Mouse (Mus musculus) kidney, postnatal 36 days (tissue): ENCODE results near the gene Prokr2.
"Not testable (repeated sequence)": the region's sequence is repeated elsewhere in the genome, so short reads cannot be mapped to it uniquely, and the experiment has no call there.

Source experiments
- DNase-seq, 2 experiments: peaks; one replicate each; pipeline ENCODE4 v3.0.0; 2021 to 2022; ENCODE audit warnings: mixed read lengths in 2 of 2

Prokr2 gene

GRCm38 (mm10) chr2:132340350-132340749 is 44.9 kb downstream of the Prokr2 start:
- DNase-seq = no peak

DNA sequence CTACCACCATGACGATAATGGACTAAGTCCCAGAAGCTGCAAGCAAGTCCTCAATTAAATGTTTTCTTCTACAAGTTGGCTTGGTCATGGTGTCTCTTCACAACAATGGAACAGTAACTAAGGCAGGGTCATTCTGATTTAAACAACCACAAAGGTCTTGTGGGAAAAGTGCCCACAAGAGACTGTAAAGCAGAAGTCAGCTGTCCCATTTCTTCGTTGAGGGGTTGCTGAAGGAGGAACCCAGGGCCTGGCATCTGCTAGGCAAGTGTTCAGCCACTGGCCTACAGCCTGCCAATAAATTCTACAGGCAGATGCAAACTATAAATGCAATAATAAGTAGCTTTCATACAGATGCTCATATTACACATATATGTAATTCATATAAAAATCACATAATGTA is 48.0 kb downstream of the Prokr2 start:
- no peak for DNase-seq

DNA sequence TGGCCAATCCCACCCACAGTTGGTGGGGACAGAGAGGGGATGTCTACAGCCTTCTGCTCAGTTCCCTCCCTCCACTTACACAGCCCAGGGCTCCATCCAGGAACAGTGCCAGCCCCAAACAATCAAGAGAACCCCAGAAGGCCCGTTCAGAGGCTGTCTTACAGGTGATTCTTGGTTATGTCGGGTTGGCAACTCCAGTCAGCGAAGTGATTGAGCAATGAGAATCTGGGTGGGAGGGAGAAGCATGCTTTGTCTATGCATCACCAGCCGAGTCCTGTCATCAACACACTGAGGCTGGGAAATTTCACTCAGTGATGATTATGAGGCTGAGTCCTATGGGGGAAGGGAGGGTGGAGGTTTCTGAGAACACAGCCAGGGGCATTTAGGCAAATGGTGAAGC is 61.7 kb downstream of the Prokr2 start:
- DNase-seq = no peak

GRCm38 (mm10) chr2:132320516-132320915 is 64.7 kb downstream of the Prokr2 start:
- DNase-seq = no peak

GRCm38 (mm10) chr2:132317178-132317577 is 68.1 kb downstream of the Prokr2 start:
- no peak for DNase-seq

DNA sequence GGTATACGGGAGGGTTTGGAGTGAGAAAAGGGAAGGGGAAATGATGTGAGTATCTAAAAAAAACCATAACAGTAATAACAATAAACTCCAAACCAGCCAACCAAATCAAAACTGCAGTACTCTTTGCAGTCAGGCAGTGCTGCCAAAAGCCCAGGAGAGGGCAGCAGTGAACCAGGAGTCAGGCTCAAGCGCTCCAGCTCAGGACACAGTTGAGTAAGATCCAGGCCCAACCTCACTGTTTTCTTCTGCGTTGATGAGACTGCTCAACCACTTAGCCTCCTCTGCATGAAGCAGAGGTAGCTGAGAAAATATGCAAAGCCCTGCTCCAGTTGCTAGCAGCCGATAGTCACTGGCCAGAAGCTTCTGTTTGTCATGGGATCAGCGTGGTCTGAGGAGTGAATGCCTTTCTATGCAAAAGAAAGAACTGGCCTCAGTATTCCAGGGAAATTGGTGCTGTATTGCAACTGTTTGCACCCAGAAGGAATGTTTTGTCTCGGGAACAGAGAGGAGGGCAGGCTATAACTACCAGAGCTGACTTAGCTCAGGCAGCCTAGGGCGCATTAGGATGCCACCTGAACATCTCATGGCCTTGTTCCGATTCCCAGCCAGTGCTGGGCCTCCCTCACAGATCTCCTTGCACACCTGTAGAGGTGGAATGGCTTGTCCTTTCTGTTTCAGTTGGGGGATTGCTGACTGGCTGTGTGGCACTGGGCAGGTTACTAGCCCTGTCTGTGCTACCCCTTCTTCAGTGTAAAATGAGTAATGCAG is 69.0 kb downstream of the Prokr2 start:
- DNase-seq = peak; percentile 64 to 80

DNA sequence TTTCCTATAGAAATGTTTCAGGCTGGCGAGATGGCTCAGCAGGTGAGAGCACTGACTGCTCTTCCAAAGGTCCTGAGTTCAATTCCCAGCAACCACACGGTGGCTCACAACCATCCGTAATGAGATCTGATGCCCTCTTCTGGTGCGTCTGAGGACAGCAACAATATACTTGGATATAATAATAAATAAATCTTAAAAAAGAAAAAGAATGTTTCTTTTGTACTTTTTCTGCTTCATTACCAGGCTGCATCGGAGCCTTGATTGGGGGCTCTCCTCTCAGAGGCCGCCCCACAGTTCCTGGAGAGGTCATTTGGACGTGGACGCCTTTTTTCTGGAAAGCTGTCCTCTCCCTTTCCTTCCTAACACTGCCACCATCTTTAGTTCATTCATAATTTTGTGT is 71.2 kb downstream of the Prokr2 start:
- DNase-seq = not testable (repeated sequence)

- DNase-seq = no peak
Observed at GRCm38 (mm10) chr2:132313568-132313967, 71.7 kb downstream of the Prokr2 start.

DNA sequence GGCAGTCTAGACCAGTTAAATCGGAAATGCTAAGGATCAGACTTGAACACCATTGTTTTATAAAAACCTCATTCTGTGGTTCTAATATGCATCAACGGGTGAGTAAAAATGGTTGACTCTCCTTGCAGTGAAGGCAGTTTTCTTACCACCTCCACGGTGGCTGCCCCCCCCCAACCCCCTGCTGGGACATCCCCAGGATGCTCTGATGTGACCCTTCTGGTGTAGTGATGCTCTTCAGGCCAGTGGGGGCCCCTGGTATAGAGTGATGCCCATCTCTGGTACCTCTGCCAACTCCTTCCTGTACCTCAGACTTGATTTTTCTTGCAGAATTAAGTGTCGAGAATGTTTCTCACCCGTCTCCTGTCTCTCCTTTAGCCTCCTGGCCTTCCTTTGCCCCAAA is 72.6 kb downstream of the Prokr2 start:
- no peak for DNase-seq

GRCm38 (mm10) chr2:132309398-132309930 is 75.8 kb downstream of the Prokr2 start:
- DNase-seq = no peak

GRCm38 (mm10) chr2:132308829-132309228 is 76.4 kb downstream of the Prokr2 start:
- DNase-seq = no peak

DNA sequence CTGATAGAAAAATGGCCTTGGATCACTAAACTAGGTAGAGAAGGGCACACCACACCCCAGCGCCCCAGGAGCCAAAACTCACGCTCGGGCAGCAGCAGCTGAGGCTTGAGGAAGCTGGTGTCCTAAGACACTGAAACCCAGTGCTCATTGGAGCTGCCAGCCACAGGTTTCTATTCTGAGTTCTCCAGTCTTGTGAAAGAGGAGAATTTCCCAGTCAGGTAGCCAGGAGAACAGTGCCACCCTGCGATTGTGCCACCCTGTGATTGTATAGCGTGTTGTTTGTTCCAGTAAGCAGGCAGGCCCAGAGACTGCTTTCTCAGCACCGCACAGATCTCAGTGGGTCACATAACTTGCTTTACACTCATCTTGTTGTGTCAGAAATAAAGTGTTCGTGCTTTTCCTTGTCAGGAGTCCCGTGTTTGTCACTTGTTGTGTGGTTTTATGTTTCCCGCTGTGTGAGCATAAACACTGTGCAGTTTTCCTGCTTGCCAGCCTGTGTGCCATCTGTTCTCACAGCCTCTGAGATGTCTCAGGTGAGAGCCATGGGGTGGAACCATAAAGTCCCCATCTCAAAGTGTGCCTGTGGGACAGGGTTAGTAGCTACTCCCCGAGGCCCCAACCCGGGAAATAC is 77.9 kb downstream of the Prokr2 start:
- DNase-seq = no peak

GRCm38 (mm10) chr2:132305988-132306387 is 79.3 kb downstream of the Prokr2 start:
- DNase-seq = no peak

- no peak for DNase-seq
Observed at GRCm38 (mm10) chr2:132305165-132305564, 80.1 kb downstream of the Prokr2 start.

- no peak for DNase-seq
Observed at GRCm38 (mm10) chr2:132301436-132301835, 83.8 kb downstream of the Prokr2 start.

- no peak for DNase-seq
Observed at GRCm38 (mm10) chr2:132298250-132298649, 87.0 kb downstream of the Prokr2 start.

DNA sequence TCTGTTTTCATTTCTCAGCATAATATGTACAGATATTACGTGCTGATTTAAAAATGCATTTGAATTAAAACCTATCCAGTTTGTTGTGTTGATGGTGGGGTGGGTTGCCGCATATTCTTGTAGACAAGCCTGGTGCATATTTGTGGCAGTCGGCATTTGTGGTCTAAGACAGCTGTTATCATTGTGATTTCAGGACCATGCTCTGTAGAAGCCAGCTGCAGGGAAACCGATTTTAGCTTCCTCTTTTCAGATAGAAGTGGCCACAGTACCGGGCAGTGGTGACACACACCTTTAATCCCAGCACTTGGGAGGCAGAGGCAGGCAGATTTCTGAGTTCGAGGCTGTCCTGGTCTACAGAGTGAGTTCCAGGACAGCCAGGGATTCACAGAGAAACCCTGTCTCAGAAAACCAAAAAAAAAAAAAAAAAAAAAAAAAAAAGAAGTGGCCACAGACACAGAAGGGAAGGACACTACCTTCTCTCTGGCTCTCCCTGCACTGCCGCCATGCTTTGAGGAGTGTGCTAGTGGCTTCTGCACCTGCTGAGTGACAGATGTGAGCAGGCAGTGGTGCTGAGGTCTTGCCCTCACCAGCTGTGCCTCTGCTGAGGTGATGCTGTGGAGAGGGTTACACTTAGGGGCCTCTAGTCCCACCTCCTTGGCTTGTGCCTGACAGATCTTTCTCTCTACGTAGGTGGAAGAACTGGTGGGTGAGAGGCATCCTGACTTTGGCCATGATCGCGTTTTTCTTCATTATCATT is 91.4 kb downstream of the Prokr2 start:
- no peak for DNase-seq

- DNase-seq = peak in 1 of 2 experiments; percentile 33
Observed at GRCm38 (mm10) chr2:132292083-132292482, 93.2 kb downstream of the Prokr2 start.

DNA sequence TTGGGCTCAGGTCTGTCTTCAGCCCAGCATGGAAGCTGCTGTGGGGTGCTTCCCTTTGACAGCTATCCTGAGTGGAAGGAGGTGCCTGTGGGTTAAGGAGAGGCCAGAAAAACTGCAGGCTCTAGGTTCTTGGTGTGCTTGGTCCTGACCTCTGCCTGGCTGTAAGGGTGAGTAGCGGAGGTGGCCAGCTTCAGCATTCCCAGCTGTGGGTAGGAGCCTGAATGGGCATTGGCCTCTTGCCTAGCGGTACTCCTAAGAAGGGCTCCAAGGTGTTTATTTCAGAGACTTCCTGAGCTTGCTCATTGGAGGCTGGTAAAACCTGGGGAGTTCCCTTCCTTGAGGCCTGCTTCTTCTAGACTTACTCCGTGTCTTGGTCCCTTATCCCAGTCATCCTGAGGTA is 94.0 kb downstream of the Prokr2 start:
- DNase-seq = peak; percentile 20 to 43

DNA sequence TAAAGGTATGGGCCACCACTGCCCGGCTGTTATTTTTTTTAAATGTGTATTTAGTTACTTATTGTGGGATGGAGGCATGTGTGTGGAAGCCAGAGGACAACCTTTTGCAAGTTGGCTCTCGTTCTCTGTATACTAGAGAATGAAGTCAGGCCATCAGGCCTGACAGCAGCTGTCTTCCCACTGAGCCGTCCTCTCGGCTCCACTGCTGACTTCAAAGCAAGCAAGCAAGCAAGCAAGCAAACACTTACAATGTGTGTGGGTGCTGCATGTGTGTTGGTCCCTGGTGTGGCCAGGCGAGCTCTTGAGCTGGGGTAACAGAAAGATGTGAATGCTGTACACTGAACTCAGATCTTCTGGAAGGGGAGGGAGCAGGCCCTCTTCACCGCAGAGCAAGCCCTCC is 94.4 kb downstream of the Prokr2 start:
- no peak for DNase-seq

DNA sequence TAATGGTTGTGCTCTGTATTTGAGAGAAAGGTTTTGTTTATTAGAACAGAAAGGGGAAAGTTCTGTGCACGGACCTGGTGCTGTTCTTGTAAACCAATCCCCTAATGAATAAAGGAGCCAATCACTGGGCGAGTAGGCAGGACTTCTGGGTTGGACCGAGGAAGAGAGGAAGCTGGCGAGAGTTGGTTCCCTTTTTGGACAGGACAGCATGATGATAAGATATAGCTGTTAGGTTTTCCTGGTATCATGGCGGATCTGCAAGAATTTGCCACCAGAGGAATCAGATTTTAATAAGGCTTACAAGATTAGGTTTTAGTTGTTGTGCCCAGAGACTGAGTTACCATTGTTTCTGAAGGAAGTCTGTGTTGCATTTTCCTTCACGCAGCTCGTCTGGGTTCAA is 96.0 kb downstream of the Prokr2 start:
- not testable (repeated sequence) for DNase-seq
